Mouse (Mus musculus) heart, postnatal 14 days (tissue): ENCODE measurements around the gene Tfrc. TPM values are rescaled to one million over a fixed set of nuclear protein-coding genes. Genes with fewer than 3 reads are reported as not detected.
A peak's percentile ranks its signal among the peaks of the same experiment; 100 is the strongest.

ENCODE experiments used
- DNase-seq, 2 experiments: peaks; one replicate each; pipeline ENCODE4 v3.0.0; 2021 to 2022
- intact Hi-C: fragments of 180-260 bp; cut with DNase I; formaldehyde crosslinking; loops from one replicate; pipeline ENCODE4 v1.15.1; 2025
- long read RNA-seq, 2 experiments: library from polyadenylated mRNA; stranded (forward); transcript quantifications; one replicate each; pipeline ENCODE4 v2.0.0; 2021
- total RNA-seq, 2 experiments: library from RNA; stranded (reverse); gene quantifications; 2 replicates each; pipeline ENCODE4 v1.2.3; 2021

Tfrc gene
- total RNA-seq, result 100 to 1,000 TPM; 273 to 386 TPM
- long read RNA-seq, experiment 1, full-length matches to known transcripts, result 101 of 143 reads
- long read RNA-seq, experiment 1, partial matches to known transcripts, result 36 of 143 reads
- long read RNA-seq, experiment 1, other reads (novel, unspliced or antisense), result 6 of 143 reads
- long read RNA-seq, experiment 2, full-length matches to known transcripts, result 114 of 165 reads
- long read RNA-seq, experiment 2, partial matches to known transcripts, result 30 of 165 reads
- long read RNA-seq, experiment 2, other reads (novel, unspliced or antisense), result 21 of 165 reads

DNA sequence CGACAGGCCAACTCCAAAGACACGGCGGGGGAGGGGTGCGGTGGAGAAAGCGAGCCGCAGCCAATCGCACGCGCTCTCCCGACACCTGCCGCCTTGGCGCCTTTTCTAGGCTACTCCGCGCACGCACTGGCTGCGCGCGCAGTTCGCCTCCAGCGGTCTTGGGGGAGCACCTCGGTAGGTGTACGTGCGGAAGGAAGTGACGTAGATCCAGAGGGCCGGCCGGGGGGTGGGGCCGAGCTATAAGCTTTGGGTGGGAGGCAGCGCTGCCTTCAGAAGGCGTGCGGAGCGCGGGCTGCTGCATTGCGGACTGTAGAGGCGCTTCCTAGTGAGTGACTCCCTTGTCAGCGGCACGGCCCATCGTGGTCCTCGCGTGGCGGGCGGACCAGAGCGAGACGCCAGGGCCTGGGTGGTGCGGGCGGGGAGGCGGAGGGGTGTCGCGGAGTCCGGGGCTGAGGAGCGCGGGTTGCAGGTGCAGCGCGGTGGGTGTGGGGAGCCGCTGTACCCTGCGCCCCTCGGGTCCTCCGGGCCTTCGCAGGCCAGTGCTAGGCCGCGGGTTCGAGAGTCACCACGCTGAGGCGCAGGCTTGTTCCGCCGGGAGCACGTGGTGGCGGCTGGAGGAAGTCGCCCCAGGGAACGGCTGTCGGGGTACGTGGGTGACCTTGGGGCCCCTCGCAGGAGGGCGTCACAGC lies at the start of gene Tfrc:
Gene Tfrc (plus strand): TSS at position 209 of the 689 bp plus-strand sequence.
- peak; percentile 94 for DNase-seq
- intact Hi-C loops, result loop anchor here (2.0 kb wide), 1 partner anchor 100 kb away; no protein-coding TSS in a partner anchor

DNA sequence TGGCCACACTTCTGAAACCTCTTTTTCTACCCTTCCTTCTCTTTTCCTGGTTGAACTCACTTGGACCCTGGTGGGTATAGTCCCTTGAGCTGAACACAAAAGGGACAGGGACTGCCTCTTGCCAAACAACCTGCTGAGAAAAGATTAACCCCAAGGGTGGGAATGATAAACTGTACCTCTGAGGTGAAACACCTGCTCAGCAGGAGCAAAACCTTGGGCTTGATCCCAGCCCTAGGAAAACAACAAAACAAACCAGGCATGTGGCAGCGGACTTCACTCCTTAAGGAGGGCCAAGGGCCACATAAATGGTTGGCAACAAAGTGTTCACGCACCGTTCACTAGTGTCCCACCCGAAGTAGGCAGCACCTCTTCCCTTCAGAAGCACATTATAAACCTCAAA lies 49.2 kb upstream of the Tfrc start:
- intact Hi-C loops, result no loop called here
- no peak for DNase-seq

DNA sequence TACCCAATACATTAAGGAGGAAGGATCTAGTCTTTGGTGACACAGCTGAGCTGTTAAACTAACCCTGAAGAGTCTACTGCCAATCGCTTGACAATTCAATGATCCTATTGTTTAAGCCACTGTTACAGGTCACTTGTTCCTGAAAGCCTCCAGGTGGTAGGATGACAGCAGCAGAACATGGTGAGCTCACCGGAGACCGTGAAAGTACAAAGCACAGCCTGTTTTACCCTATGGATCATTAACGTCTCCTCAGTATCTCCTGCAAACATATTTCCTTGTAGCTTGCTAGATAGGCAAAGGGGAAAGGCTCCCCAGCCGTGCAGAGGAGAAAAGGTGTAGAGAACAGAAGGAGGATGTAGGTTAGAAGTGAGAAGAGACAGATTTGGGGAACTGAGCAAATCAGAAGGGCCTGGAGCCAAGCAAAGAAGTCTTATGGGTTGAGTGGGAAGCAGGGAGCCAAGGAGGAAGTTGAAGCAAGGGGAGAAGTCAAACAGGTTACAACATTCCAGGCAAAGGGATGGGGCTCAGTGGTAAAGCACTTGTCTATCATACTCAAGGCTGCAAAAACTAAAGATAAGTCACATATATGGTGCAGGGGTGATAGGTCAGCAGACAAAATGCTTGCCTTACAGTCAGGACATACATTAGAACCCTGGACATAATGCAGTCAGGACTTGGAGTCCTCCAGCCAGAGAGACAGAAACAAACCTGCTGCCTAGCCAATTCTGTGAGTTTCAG lies 45.5 kb upstream of the Tfrc start:
- no peak for DNase-seq
- intact Hi-C loops, result no loop called here

DNA sequence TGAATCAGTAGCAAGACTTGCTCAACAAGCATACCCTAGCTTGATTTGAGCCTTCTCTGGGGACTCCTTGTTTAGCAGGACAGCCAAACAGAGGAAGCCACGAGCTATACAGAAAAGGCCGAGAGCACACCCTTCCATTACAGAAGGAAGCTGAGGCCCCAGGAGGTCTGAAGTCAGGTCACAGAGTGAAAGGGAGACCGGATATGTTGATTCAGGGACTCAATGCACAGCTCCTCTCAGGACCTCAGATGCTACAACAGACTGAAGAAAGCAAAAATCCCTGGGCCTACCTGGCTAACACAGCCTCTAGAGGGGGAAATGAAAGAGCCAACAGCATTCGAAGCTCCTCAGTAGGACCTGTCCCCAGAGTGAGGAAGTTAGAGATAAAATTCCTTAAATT lies 41.4 kb upstream of the Tfrc start:
- DNase-seq, result no peak
- intact Hi-C loops, result no loop called here

DNA sequence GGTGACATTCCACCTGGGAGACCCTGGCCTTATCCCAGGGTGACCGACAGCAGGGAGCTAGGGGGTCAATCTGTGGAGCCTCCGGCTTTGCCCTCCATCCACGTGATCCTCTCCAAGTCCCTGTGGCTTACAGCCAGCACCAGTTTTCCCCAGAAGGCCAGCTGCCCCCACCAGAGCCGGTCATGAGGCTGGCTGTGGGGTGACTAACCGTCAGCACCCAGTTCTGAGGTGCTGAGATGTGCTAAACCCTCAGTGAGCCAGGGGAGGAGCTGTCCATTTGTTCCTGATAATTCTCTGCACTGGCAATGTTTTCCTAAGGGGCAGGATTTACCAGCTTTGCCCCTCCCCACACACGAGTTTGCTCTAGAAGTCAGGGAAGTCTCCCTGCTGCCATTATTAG lies 40.3 kb upstream of the Tfrc start:
- intact Hi-C loops, result no loop called here
- no peak for DNase-seq

DNA sequence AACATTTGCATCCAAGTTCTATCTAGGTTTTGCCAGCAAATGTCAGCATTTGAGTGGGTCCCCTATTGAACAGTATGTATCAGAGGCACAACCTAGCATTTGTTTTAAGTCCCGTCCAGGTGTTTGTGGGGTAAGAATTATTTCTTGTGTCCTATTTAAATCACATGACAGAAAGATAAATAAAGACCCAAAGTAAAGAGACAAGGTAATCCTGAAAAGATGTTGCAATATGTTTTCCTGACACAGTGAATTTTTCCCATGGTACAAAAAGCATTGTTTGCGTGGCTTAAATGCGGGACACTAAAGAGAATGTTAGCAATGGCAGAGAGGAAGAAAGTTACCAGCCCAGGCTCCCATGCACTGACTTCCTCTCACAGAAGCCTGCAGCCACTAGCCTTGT lies 38.7 kb upstream of the Tfrc start:
- intact Hi-C loops, result no loop called here
- DNase-seq, result no peak

DNA sequence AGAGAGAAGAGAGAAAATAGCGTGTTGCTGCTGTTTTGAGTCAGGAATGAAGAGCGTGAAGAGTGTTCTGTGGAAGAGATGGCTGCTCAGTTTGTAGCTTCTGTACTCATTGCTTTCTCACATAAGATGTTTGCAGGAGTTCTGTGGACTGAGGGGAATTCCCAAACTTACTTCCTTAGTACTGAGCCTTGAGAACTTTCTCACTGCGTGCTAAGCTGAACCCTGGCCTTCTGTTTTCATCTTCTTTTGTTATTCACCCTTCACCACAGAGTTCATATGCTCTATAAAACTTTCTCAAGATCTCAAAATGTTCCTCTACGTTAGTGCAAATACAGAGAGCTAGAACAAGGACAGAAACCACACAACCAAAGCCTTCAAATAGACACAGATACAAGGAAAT lies 36.2 kb upstream of the Tfrc start:
- intact Hi-C loops, result no loop called here
- no peak for DNase-seq

DNA sequence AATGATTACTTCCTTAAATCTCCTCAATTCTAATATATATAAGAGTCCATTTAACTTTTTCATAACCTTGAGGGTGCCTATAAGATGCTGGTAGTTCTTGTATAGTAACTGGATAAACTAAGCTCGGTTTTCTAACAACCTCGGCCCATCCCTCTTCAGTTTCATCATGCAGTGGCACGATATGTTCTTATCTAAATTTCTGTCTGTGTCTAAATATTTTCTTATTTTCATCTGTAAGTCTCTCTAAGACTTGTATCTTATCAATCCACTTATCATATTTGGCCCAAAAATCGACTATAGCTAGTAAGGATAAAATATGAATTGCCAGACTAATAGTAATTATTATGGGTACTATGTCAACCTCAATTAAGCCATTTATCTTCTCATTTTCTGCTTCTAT lies 22.2 kb upstream of the Tfrc start:
- DNase-seq, result no peak
- intact Hi-C loops, result no loop called here

DNA sequence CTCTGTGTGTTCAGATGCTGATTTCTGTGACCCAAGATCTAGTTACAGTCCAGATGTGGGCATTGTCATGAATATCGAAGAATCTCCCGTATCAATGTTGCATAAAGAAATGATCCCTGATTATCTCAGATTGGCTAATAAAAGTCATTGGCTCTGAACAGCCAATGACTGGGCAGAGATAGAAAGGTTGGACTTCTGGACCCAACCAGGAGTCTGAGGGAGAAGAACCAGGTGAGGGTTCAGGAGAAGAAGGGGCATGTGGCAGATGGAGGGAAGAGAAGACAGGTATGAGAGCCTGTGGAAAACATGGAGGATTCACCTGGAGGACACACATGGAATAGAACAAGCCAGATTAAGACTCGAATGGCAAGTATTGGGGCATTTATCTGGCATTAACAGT lies 20.2 kb upstream of the Tfrc start:
- intact Hi-C loops, result no loop called here
- no peak for DNase-seq

DNA sequence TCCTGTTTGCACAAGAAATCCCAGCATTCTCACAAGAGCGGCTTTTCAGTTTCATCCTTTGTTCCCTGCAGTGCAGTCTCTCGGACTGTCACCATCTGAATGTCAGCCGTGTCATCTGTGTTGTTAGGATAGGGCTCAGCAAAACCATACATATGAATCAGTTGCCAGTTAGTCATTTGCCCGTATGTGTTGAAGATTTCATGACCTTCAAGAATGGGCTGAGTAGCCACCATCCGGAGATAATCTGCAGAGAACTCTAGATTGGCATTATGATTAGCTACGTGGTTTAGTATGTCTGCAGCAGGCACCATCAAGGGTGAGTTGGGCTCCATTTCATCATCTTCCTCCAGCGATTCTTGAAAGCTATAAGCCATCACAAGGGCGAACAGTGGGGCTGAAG lies 17.2 kb upstream of the Tfrc start:
- no peak for DNase-seq
- intact Hi-C loops, result no loop called here

DNA sequence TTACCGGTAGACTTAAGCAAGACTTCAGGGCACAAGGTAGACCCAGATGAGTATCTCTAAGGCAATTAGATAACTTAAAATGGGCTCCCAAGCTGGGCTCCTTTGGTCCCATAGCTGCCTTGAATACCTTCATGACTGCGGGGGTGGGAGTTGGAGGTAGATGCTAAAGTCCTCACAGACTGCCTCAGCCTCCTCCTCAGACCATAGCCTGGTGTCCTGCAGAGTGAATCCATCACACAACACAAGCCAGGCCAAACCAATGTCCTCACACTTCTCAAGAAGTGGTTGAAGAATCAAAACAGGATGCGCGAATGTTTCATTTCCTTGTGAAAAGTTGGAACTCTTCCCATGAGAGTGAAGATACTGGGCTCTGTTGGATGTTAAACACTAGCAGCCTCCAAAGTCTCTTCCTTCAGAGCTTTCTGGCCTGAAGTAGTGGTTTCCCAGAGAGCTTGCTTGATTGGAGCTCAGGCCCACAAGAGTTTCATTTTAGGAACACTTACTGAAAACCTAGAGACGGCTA lies 15.4 kb upstream of the Tfrc start:
- intact Hi-C loops, result no loop called here
- no peak for DNase-seq

DNA sequence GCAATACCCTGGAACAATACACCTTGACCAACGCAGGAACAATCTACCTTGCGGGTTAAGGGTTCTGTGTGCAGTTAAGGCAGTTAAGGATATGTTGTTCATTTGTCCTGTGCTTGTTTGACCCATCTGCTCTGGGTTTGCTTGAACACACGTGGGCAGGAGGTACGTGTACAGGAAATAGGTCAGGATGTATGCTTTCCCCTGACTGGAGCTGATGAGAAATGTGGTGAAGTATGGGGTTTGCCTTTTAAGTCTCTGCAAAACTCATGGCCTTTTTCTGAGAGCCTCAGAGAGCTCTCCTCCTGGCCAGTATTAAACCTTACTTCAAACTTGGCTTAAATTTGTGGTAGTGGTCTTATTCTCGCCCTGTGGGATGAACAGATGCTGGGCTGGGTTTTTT lies 14.8 kb upstream of the Tfrc start:
- no peak for DNase-seq
- intact Hi-C loops, result no loop called here

DNA sequence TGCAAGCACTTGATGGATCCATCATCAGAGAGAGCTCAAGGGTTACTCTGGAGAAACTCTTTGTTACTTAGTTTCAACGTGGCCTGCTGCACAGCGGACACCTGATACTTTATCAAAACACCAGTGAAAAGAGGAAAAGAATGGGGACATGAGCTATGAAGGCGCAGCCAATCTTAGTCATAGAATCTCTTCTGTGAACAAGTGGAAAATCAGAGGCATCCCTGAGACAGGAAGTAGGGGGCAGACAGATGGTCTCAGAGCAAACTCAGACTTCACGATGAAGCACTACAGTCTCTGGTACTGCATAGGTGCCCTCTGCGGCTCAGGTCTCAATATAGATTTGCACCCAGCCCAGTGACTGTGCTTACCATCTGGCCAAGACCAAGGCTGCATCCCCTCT lies 14.0 kb upstream of the Tfrc start:
- DNase-seq, result no peak
- intact Hi-C loops, result no loop called here

DNA sequence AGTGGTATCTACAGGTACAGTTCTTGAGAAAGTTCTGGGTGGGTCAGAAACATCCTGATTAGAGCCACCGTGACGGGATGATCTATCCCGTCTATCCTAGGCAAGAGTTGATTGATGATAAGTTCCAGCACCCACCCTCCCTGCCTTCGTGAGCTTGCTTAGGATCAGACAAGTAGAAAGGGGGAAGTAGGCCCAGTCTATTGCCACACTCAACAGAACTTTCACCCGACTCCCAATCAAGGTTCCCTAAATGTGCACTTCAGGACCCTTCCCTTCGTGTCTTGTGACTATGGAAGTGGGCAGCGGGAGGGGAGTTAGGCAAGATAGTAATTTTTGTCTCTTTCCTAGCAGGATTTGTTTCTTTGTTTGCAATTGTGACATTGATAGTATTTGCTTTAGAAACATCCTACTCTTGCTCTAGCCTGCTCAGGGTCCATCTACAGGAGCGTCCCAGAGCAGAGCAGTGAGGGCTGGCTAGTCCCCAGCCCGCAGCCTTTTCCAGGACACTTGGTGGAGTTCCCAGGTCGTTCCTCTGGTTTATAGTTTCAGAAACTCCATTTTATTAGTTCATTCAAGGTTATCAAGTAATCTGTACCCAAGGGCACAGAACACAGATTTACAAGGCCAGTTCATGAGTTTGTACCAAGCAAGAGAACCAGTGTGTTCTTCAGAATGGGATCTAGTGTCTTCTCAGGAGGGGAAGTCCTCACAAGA lies 13.4 kb upstream of the Tfrc start:
- no peak for DNase-seq
- intact Hi-C loops, result no loop called here

DNA sequence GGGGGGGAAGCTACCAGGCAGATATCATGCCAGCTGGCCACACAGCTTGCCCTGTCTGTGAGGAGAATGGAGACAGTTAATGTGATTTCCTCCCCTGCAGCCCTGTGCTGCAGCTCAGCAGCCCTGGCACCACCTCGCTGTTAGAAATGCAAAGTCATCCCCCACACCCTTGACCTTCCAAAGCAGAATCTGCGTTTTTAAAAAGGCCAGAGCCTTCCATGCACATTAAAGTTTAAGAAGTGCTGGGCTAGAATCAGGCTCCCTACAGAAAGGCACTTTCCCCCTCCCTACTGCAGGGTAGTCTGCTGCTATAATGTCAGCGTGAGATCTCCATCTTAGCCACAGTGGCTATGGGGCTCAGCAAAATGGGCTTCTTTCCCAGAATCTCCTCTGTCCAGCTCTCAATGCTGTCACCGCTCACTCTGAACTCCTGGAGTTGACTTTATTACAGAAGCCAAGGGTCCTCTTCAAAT lies 10.8 kb upstream of the Tfrc start:
- intact Hi-C loops, result no loop called here
- peak in 1 of 2 experiments; percentile 28 for DNase-seq

DNA sequence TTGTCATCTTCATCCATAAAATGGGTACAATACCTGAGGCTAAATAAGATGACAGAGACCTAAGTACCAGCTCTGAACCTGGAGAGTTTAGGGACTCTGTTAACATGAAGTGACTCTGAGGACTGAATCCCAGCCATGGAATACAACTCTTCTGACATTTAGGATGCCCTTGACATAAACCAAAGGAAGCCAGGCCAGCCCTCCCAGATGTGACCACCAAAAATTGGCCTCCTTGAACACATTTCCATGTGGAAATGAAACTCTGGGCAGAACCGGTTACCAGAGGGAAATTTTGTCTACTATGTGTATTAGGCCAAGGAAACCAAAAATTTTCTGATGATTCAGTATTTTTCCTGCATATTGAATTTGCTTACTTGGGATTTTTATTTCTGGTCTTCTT lies 9.6 kb upstream of the Tfrc start:
- DNase-seq, result no peak
- intact Hi-C loops, result no loop called here

DNA sequence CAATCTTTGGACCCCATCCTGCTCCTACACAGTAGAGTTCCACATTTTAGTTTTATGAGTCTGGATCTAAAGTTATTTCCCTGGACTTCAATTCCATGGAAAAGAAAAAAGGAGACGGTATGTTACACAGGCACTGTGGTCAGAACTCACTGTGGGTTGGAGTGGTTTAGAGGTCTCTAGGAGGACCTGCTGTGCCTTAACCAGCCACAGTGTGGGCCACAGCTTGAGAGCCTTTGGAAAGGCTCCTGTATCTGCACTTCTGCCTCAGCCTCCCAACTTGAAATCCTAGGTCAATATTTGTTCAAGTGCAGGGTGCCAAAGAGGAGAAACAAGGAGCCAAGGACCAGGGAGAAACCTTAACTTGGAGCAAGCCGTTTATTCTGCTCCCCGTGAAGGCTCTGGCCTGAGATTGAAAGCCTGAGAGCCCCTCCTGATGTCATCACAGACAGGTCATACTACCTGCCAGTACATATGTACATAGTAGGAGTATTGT lies 6.5 kb upstream of the Tfrc start:
- DNase-seq, result no peak
- intact Hi-C loops, result no loop called here

DNA sequence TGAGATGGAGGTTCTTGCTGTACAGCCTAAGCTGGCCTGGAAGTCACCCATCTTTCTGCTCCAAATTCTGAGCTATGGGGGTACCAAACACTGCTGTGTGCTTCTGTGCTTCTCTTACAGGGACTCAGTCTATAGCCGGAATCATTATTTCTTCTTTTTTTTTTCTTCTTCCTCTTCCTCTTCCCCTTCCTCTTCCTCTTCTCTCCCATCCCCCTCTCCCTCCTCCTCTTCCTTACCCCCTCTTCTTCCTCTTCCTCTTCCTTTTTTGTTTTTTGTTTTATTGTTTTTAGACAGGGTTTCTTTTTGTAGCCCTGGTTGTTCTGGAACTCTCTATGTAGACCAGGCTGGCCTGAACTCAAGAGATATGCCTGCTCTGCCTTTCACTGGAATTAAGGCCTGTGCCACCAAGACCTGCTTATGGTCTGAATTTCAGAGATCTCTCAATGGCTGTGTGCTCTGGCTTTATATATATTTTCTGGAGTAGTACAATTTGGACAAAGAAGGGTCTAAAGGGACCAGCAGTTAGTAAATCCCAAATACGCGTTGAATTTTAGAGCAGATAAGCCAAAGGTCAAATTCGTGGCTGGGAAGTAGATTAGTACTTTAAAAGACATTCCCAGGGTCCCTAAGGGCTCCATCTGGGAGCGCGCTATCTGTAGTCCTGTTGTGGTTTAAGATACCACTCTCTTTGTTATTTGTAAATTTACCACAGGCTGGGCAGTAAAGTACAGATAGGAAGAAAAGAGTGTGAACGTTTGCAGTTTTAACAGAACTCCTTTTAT lies 967 bp upstream of the Tfrc start:
- DNase-seq, result no peak
- intact Hi-C loops, result loop anchor here (2.0 kb wide), 1 partner anchor 99 kb away; no protein-coding TSS in a partner anchor

DNA sequence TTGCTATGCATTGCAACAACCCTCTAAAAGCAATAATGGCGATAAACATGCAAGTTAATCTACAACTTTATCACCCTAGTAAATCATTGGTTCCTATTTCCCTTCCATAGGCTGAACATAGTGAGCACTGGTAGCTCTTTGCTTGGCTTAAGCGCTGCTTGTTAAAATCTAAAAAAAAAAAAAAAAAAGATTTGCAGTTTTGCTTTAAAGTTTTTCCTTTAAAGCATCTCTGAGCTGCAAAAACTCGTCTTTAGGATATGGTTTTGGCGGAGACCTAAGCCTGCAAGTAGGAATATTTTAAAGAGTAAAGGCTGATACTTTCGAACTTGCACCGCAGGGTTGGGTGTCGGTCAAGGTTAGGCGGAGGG lies 392 bp upstream of the Tfrc start:
- DNase-seq, result no peak
- intact Hi-C loops, result loop anchor here (2.0 kb wide), 1 partner anchor 100 kb away; no protein-coding TSS in a partner anchor

DNA sequence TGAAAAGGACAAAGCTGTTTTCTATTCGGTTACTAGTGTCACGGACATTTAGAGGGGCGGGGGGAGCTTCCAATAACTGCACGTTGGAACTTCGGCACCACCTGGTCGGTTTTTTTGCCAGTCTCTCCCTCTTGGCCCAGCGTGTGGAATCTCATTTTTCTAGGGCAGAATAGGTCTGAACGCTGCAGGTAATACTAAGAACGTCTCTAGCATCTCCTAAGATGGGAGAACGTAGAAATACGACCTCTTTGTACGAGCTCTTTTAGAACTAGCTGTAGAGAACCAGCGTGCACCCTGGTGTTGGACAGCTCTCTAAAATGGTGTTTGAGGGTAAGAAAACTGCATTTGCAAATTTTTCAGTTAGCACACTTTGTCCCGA lies 670 bp downstream of the Tfrc start:
- intact Hi-C loops, result loop anchor here (2.0 kb wide), 1 partner anchor 101 kb away; no protein-coding TSS in a partner anchor
- no peak for DNase-seq
